Mouse (Mus musculus) heart, embryonic 13.5 days (tissue): Measurements from ENCODE around the gene Lclat1. TPM values are rescaled to one million over a fixed set of nuclear protein-coding genes. Genes with fewer than 3 reads are reported as not detected.

Experiments
- ATAC-seq: fragments of 200-750 bp; cut with Nextera tagmentation; 2 replicates; pipeline ENCODE4 v1.8.0; 2017; ENCODE audit warnings: moderate TSS enrichment; ENCODE audit not compliant: insufficient number of reproducible peaks, low FRiP score, low TSS enrichment; ENCODE audit errors: extremely low read depth
- H3K27ac ChIP-seq: fragments of 300-500 bp; sonication (generic); replicated peaks from 2 replicates; pipeline ENCODE4 v1.5.1; 2015; ENCODE audit warnings: moderate library complexity, mild to moderate bottlenecking, inconsistent platforms
- H3K27me3 ChIP-seq: fragments of 300-500 bp; sonication (generic); replicated peaks from 2 replicates; pipeline ENCODE4 v1.6.1; 2015; ENCODE audit warnings: mild to moderate bottlenecking, inconsistent platforms
- H3K36me3 ChIP-seq: fragments of 300-500 bp; sonication (generic); 2 replicates; pipeline ENCODE4 v1.6.1; 2015; ENCODE audit warnings: mild to moderate bottlenecking, inconsistent platforms
- H3K4me1 ChIP-seq: fragments of 300-500 bp; sonication (generic); 2 replicates; pipeline ENCODE4 v1.6.1; 2015; ENCODE audit warnings: inconsistent platforms
- H3K4me2 ChIP-seq: fragments of 300-500 bp; sonication (generic); 2 replicates; pipeline ENCODE4 v1.6.1; 2015; ENCODE audit warnings: inconsistent platforms, mild to moderate bottlenecking, moderate library complexity
- H3K4me3 ChIP-seq: fragments of 300-500 bp; sonication (generic); 2 replicates; pipeline ENCODE4 v1.5.1; 2015; ENCODE audit warnings: moderate library complexity, mild to moderate bottlenecking, inconsistent platforms
- H3K9ac ChIP-seq: fragments of 300-500 bp; sonication (generic); 2 replicates; pipeline ENCODE4 v1.6.1; 2015; ENCODE audit warnings: inconsistent platforms, mild to moderate bottlenecking, moderate library complexity
- H3K9me3 ChIP-seq: fragments of 300-500 bp; sonication (generic); 2 replicates; pipeline ENCODE4 v1.6.1; 2016; ENCODE audit warnings: inconsistent platforms
- WGBS: fragments of 180-500 bp; shearing (Covaris S2); methylation state at CpG from one replicate; pipeline ENCODE4 v1.1.7; 2015; ENCODE audit warnings: mixed read lengths; 5-methylcytosine and 5-hydroxymethylcytosine counted together
- polyA plus RNA-seq: library from polyadenylated mRNA; unstranded; fragments of >200 nt; fragmentation: Nextera tagmentation; extraction: Ambion mirVana; gene quantifications from 2 replicates; pipeline ENCODE4 v1.2.1, GENCODE M21; 2015

Gene Lclat1
- polyA plus RNA-seq, 1 experiment from 2014 or later = 32.8 TPM

DNA sequence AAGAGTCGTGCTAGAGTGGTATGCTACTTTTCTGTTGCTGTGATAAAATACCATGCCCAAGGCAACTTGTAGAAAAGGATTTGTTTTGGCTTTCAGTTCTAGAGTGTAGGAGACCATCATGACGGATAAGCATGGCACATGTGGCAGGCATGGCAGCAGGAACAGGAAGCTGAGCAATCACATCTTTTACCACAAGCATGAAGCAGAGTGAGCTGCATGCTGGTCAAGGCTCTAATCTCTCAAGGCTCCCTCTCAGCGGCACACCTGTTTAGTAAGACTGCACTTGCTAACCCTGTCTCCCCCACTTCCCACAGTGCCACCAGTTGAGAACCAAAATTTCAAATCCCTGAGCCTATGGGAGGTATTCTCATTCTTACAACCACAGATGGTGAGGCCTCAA lies 119.6 kb downstream of the Lclat1 start:
- H3K36me3 ChIP-seq = peaks cover 5% of the 10 kb centered on the region; the same call in 1 of the 2 replicates
- peak overlapping the region; percentile 99 for H3K27ac ChIP-seq
- H3K9me3 ChIP-seq = no peaks in the 10 kb centered on the region
- no peak for ATAC-seq
- H3K4me1 ChIP-seq = peaks cover 76% of the 10 kb centered on the region
- H3K27me3 ChIP-seq = no peaks in the 10 kb centered on the region
- H3K9ac ChIP-seq = peak overlapping the region; percentile 64
- no peak overlapping the region for H3K4me3 ChIP-seq
- WGBS = 56% methylated on average over 3 of the region's 3 CpGs
- H3K4me2 ChIP-seq = no peak overlapping the region

DNA sequence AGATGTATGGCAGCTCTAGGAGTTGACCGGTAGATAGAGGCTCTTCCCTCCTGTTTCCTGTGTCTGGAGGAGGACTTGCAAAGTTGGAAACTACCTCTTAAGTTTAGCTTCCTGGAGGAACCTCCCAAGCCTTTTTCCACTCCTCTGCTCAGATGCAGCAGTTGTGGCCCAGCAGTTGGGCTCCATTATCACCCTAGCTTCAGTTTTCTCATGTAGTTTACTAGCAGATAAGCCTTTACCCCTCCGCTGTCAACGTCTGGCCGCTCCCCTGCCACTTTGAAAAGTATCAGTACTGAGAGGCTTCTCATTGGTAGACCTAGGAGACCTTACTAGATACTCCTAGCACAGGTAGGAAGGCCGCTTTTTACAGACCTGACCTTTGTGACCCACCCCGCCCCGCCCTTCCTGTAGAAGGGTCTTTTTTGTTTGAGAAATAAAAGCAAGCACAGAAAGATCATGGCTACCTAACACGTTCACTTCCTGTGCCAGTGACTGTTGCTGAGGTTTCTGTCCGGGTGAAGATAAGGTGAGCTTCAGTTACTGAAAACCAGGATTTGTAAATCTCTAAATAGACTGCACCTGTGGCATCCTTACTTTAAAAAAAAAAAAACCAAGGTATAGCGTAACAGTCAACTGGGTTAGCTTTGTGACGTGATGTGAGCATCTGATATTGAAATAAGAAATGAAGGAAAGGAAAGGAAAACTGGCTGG lies 121.8 kb downstream of the Lclat1 start:
- Histone ChIP-seq H3K36me3 (peaks cover 5% of the 10 kb centered on the region; the same call in 1 of the 2 replicates), H3K4me1 (peaks cover 66% of the 10 kb centered on the region), H3K27me3 (no peaks in the 10 kb centered on the region), H3K27ac (peak overlapping the region; percentile 21; the same call in 1 of the 2 replicates), H3K4me2 (no peak overlapping the region), H3K4me3 (no peak overlapping the region), H3K9ac (no peak overlapping the region), H3K9me3 (no peaks in the 10 kb centered on the region)
- WGBS = 72% methylated on average over 11 of the region's 11 CpGs
- ATAC-seq = no peak

DNA sequence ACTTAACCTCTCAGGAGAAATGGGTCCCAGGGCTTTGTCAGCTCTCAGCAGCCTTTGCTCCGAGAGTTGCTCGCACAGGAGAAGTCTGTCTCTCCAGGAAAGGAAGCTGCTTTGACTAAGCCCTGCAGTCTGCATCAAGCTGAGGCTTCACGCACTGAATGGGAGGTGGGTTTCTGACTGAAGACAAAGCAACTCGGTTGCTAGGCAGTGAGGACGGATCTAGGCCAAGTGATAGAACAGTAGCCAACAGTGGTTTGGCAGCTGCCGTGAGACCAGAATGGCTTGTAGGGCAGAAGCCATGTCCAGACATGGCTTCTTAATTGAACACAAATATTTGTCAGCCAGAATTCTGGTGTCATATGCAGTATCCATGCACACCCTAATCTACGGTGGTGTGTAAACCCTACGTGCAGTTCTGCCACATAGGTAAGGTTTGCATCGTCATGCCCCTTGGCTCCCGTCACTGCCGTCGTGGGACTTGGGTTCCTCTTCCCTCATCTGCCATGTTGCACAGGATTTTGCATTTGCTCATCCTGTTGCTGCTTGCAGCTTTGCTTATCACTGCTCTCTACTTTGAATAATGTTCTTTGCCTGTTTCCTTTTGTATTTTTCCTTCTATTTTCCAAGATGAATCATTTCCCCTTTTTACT lies 122.7 kb downstream of the Lclat1 start:
- no peak for ATAC-seq
- no peak overlapping the region for H3K27ac ChIP-seq
- no peak overlapping the region for H3K4me2 ChIP-seq
- H3K27me3 ChIP-seq = no peaks in the 10 kb centered on the region
- no peak overlapping the region for H3K4me3 ChIP-seq
- H3K9ac ChIP-seq = no peak overlapping the region
- peaks cover 61% of the 10 kb centered on the region for H3K4me1 ChIP-seq
- no peaks in the 10 kb centered on the region for H3K9me3 ChIP-seq
- 84% methylated on average over 12 of the region's 12 CpGs for WGBS
- peaks cover 5% of the 10 kb centered on the region; the same call in 1 of the 2 replicates for H3K36me3 ChIP-seq

GRCm38 (mm10) chr17:73231337-73231736 lies 123.6 kb downstream of the Lclat1 start:
- WGBS = 69% methylated on average over 1 of the region's 1 CpGs
- no peak overlapping the region for H3K4me3 ChIP-seq
- no peak for ATAC-seq
- peaks cover 57% of the 10 kb centered on the region for H3K4me1 ChIP-seq
- H3K36me3 ChIP-seq = peaks cover 5% of the 10 kb centered on the region; the same call in 1 of the 2 replicates
- H3K4me2 ChIP-seq = no peak overlapping the region
- H3K27ac ChIP-seq = no peak overlapping the region
- no peaks in the 10 kb centered on the region for H3K27me3 ChIP-seq
- no peak overlapping the region for H3K9ac ChIP-seq
- H3K9me3 ChIP-seq = no peaks in the 10 kb centered on the region

- Histone ChIP-seq H3K27ac (no peak overlapping the region), H3K4me1 (peaks cover 57% of the 10 kb centered on the region), H3K9me3 (no peaks in the 10 kb centered on the region), H3K27me3 (no peaks in the 10 kb centered on the region), H3K4me2 (no peak overlapping the region), H3K9ac (no peak overlapping the region), H3K36me3 (peaks cover 5% of the 10 kb centered on the region; the same call in 1 of the 2 replicates), H3K4me3 (no peak overlapping the region)
- WGBS = 91% methylated on average over 2 of the region's 2 CpGs
- ATAC-seq = no peak
Observed at GRCm38 (mm10) chr17:73232593-73232992, 124.8 kb downstream of the Lclat1 start.

DNA sequence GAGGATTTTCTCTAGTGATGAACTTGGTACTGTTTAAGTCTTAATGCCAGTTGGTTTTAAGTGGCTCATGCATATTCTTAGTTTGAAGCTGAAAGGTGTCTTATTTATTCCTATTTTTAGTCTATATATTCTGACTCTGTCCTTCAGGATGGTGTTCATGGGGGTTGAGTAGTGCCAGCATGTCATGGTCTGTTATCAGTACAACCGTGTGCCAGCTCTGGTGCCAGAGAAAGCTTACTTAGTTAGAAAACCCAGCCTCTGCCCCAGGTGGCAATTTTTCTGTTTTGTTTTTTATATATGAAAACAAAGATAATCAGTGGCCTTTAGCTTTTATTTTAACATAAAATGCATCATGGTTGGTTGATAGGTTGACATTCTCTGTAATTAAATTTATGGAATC lies 126.2 kb downstream of the Lclat1 start:
- 49% methylated on average over 1 of the region's 1 CpGs for WGBS
- no peak overlapping the region for H3K9ac ChIP-seq
- H3K9me3 ChIP-seq = no peaks in the 10 kb centered on the region
- H3K4me2 ChIP-seq = no peak overlapping the region
- H3K27me3 ChIP-seq = no peaks in the 10 kb centered on the region
- H3K27ac ChIP-seq = no peak overlapping the region
- no peak overlapping the region for H3K4me3 ChIP-seq
- peaks cover 50% of the 10 kb centered on the region for H3K4me1 ChIP-seq
- no peak for ATAC-seq
- 0 out of 2 replicates have a peak, but pooled peaks cover 5% of the 10 kb centered on the region for H3K36me3 ChIP-seq

DNA sequence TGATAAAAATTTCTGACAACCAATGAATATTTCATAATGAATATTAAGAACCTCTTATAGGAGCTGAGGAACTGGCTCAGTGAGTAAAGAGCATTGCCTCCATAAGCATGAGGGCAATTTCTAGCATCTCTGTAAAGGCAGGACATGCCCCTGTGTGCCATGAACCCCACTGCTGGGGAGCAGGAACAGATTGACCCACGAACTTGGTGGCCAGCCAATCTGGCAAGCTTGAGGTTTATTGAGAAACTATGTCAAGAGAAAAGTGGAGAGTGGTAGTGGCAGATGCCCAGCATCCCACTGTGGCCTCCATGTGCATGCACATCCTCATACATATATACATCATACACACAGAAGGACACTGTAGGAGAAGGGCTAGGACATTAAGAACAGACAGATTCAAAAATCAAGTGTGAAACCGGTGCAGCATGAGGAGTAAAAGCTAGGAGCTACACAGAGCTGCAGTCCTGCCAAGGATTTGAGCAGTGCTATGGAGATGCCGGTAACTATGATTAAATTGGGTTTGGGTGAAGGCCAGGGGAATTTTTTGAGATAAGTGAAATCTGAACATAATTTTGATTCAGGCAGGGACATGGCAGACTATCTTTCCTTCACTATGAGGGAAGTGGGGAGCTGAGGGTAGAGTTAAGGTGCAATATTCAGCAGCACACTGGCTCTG lies 129.5 kb downstream of the Lclat1 start:
- H3K27me3 ChIP-seq = no peaks in the 10 kb centered on the region
- 58% methylated on average over 3 of the region's 3 CpGs for WGBS
- no peaks in the 10 kb centered on the region for H3K9me3 ChIP-seq
- ATAC-seq = no peak
- peaks cover 43% of the 10 kb centered on the region for H3K4me1 ChIP-seq
- no peak overlapping the region for H3K9ac ChIP-seq
- no peak overlapping the region for H3K4me3 ChIP-seq
- peaks cover 19% of the 10 kb centered on the region for H3K36me3 ChIP-seq
- H3K27ac ChIP-seq = peak overlapping the region; percentile 25
- H3K4me2 ChIP-seq = no peak overlapping the region

GRCm38 (mm10) chr17:73238501-73238900 lies 130.7 kb downstream of the Lclat1 start:
- no peak overlapping the region for H3K9ac ChIP-seq
- no peak overlapping the region for H3K27ac ChIP-seq
- ATAC-seq = no peak
- peaks cover 41% of the 10 kb centered on the region for H3K4me1 ChIP-seq
- H3K4me3 ChIP-seq = no peak overlapping the region
- 74% methylated on average over 5 of the region's 5 CpGs for WGBS
- peaks cover 19% of the 10 kb centered on the region for H3K36me3 ChIP-seq
- no peaks in the 10 kb centered on the region for H3K9me3 ChIP-seq
- H3K27me3 ChIP-seq = no peaks in the 10 kb centered on the region
- no peak overlapping the region for H3K4me2 ChIP-seq

DNA sequence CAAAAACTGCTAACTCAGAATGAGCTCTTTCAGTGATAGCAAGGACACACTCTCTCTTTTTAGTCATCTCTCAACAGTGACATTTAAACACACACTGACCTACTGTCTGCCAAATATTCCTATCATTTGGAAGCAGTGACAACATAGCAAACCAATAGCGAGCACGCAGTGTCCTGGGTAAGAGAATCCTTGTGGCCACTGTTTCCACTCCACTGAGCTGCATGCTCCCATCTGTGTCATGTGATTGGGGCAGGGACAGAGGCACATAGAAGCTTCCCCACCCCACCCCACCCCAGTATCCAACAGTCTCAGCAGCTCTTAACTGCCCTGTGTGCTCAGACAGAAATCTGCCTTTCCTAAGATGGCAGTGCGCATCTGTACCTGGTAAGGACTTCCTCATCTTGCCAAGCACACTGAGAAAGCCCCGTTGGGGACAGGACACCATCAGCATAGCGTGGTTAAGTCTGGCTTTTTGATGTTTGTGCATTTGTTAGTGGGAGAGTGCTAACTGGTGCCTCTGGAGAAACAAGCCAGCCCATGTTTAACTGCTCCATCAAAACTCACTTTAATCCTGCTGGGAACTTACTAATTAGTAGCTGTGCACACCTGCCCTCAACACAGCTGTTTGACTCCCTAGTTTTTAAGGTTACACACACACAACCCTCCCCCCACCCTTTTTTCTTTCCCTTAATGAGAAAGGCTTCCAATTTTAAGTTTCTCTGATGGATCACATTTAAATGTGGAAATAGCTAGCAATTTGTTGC lies 133.5 kb downstream of the Lclat1 start:
- no peak overlapping the region for H3K4me3 ChIP-seq
- H3K4me1 ChIP-seq = peaks cover 57% of the 10 kb centered on the region
- 78% methylated on average over 5 of the region's 5 CpGs for WGBS
- H3K9me3 ChIP-seq = no peaks in the 10 kb centered on the region
- H3K4me2 ChIP-seq = no peak overlapping the region
- H3K36me3 ChIP-seq = peaks cover 26% of the 10 kb centered on the region
- H3K9ac ChIP-seq = no peak overlapping the region
- H3K27me3 ChIP-seq = no peaks in the 10 kb centered on the region
- H3K27ac ChIP-seq = no peak overlapping the region
- no peak for ATAC-seq

- Histone ChIP-seq H3K4me1 (peaks cover 44% of the 10 kb centered on the region), H3K9me3 (no peaks in the 10 kb centered on the region), H3K27ac (no peak overlapping the region), H3K9ac (no peak overlapping the region), H3K27me3 (no peaks in the 10 kb centered on the region), H3K36me3 (peaks cover 26% of the 10 kb centered on the region), H3K4me2 (no peak overlapping the region), H3K4me3 (no peak overlapping the region)
- ATAC-seq = no peak
- WGBS = 87% methylated on average over 6 of the region's 6 CpGs
Observed at GRCm38 (mm10) chr17:73243676-73244075, 135.9 kb downstream of the Lclat1 start.

DNA sequence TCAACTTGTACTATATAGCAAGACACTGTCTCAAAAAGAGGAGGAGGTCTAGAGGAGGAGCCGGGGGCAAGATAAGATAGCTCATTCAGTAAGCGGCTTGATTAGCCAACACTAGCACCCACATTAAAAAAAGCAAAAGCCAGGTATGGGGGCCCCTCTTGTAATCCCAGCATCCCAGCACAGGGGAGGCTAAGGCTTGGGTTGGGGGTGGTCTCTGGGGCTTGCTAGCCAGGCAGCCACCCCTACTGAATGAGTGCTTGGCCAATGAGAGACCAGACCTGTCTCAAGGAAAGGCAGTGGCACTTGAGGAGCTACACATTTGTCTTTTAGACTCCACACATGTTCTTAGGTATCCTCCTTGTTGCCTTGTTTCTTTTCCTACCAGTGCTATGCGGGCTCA lies 136.8 kb downstream of the Lclat1 start:
- H3K4me2 ChIP-seq = no peak overlapping the region
- no peak overlapping the region for H3K4me3 ChIP-seq
- WGBS = 70% methylated on average over 3 of the region's 3 CpGs
- H3K4me1 ChIP-seq = peaks cover 44% of the 10 kb centered on the region
- no peaks in the 10 kb centered on the region for H3K27me3 ChIP-seq
- no peak for ATAC-seq
- no peaks in the 10 kb centered on the region for H3K9me3 ChIP-seq
- no peak overlapping the region for H3K9ac ChIP-seq
- H3K27ac ChIP-seq = peak overlapping the region; percentile 73
- H3K36me3 ChIP-seq = peaks cover 26% of the 10 kb centered on the region
